Mouse (Mus musculus): ENCODE data around the gene Prelp.

- TF ChIP-seq CTCF (IDR thresholded peaks at IDR 0.05) (no peak), EP300 (IDR thresholded peaks at IDR 0.05) (no peak)
Observed at GRCm38 (mm10) chr1:133906420-133906819, 14.8 kb downstream of the Prelp start.
